Mouse (Mus musculus): ENCODE measurements around the gene BC048507. TPM values are rescaled to one million over a fixed set of nuclear protein-coding genes. Genes with fewer than 3 reads are reported as not detected.
"Not testable (repeated sequence)": the region's sequence is repeated elsewhere in the genome, so short reads cannot be mapped to it uniquely, and the experiment has no call there.

BC048507 gene
- polyA plus RNA-seq, 1 experiment = not detected

GRCm38 (mm10) chr13:67864764-67865350 is 1.7 kb downstream of the BC048507 start:
- H3K4me1 ChIP-seq (replicated peaks; ENCODE audit: control insufficient read depth, insufficient read depth, low read length) = no peaks in the 10 kb centered on the region
- H3K4me3 ChIP-seq (ENCODE audit: control insufficient read depth, insufficient read depth, low read length) = no peak overlapping the region
- H3K36me3 ChIP-seq (ENCODE audit: control insufficient read depth, insufficient read depth, low read length) = no peaks in the 10 kb centered on the region
- H3K27ac ChIP-seq (ENCODE audit: control insufficient read depth, insufficient read depth, low read length) = no peak overlapping the region
- WGBS = 75% methylated on average over 5 of the region's 5 CpGs
- no peak for DNase-seq
- no peak for TF ChIP-seq POLR2A (IDR thresholded peaks at IDR 0.05; ENCODE audit: control insufficient read depth, extremely low read depth, insufficient read depth, low read length, poor library complexity)
- TF ChIP-seq CTCF (IDR thresholded peaks at IDR 0.05; ENCODE audit: borderline replicate concordance, control insufficient read depth, extremely low read depth, insufficient read depth, low read length, poor library complexity) = no peak
- no peaks in the 10 kb centered on the region for H3K27me3 ChIP-seq (ENCODE audit: control insufficient read depth, insufficient read depth, low read length)

- Histone ChIP-seq H3K27ac (ENCODE audit: control insufficient read depth, insufficient read depth, low read length) (no peak overlapping the region), H3K36me3 (ENCODE audit: control insufficient read depth, insufficient read depth, low read length) (no peaks in the 10 kb centered on the region), H3K4me1 (replicated peaks; ENCODE audit: control insufficient read depth, insufficient read depth, low read length) (no peaks in the 10 kb centered on the region), H3K4me3 (ENCODE audit: control insufficient read depth, insufficient read depth, low read length) (no peak overlapping the region), H3K27me3 (ENCODE audit: control insufficient read depth, insufficient read depth, low read length) (no peaks in the 10 kb centered on the region)
- 38% methylated on average over 3 of the region's 3 CpGs for WGBS
- TF ChIP-seq CTCF (IDR thresholded peaks at IDR 0.05; ENCODE audit: borderline replicate concordance, control insufficient read depth, extremely low read depth, insufficient read depth, low read length, poor library complexity) = no peak
- no peak for TF ChIP-seq POLR2A (IDR thresholded peaks at IDR 0.05; ENCODE audit: control insufficient read depth, extremely low read depth, insufficient read depth, low read length, poor library complexity)
- no peak for DNase-seq
Measured at GRCm38 (mm10) chr13:67867899-67868298, 4.8 kb downstream of the BC048507 start.

GRCm38 (mm10) chr13:67876049-67876698 is 13.0 kb downstream of the BC048507 start:
- DNase-seq; H3K27ac ChIP-seq (ENCODE audit: control insufficient read depth, insufficient read depth, low read length); H3K4me1 ChIP-seq (replicated peaks; ENCODE audit: control insufficient read depth, insufficient read depth, low read length); H3K36me3 ChIP-seq (ENCODE audit: control insufficient read depth, insufficient read depth, low read length); H3K4me3 ChIP-seq (ENCODE audit: control insufficient read depth, insufficient read depth, low read length); H3K27me3 ChIP-seq (ENCODE audit: control insufficient read depth, insufficient read depth, low read length): not testable (repeated sequence)
- WGBS = 36% methylated on average over 8 of the region's 12 CpGs

- 73% methylated on average over 7 of the region's 7 CpGs for WGBS
- H3K27me3 ChIP-seq (ENCODE audit: control insufficient read depth, insufficient read depth, low read length) = no peaks in the 10 kb centered on the region
- no peak for TF ChIP-seq POLR2A (IDR thresholded peaks at IDR 0.05; ENCODE audit: control insufficient read depth, extremely low read depth, insufficient read depth, low read length, poor library complexity)
- TF ChIP-seq CTCF (IDR thresholded peaks at IDR 0.05; ENCODE audit: borderline replicate concordance, control insufficient read depth, extremely low read depth, insufficient read depth, low read length, poor library complexity) = no peak
- H3K4me3 ChIP-seq (ENCODE audit: control insufficient read depth, insufficient read depth, low read length) = no peak overlapping the region
- no peak overlapping the region for H3K27ac ChIP-seq (ENCODE audit: control insufficient read depth, insufficient read depth, low read length)
- no peak for DNase-seq
- H3K4me1 ChIP-seq (replicated peaks; ENCODE audit: control insufficient read depth, insufficient read depth, low read length) = no peaks in the 10 kb centered on the region
- no peaks in the 10 kb centered on the region for H3K36me3 ChIP-seq (ENCODE audit: control insufficient read depth, insufficient read depth, low read length)
Measured at GRCm38 (mm10) chr13:67876699-67877254, 13.7 kb downstream of the BC048507 start.

GRCm38 (mm10) chr13:67883966-67884365 is 20.8 kb downstream of the BC048507 start:
- Histone ChIP-seq H3K4me1 (replicated peaks; ENCODE audit: control insufficient read depth, insufficient read depth, low read length) (no peaks in the 10 kb centered on the region), H3K27ac (ENCODE audit: control insufficient read depth, insufficient read depth, low read length) (no peak overlapping the region), H3K27me3 (ENCODE audit: control insufficient read depth, insufficient read depth, low read length) (no peaks in the 10 kb centered on the region), H3K36me3 (ENCODE audit: control insufficient read depth, insufficient read depth, low read length) (no peaks in the 10 kb centered on the region), H3K4me3 (ENCODE audit: control insufficient read depth, insufficient read depth, low read length) (no peak overlapping the region)
- WGBS = 91% methylated on average over 8 of the region's 8 CpGs
- TF ChIP-seq POLR2A (IDR thresholded peaks at IDR 0.05; ENCODE audit: control insufficient read depth, extremely low read depth, insufficient read depth, low read length, poor library complexity) (no peak), CTCF (IDR thresholded peaks at IDR 0.05; ENCODE audit: borderline replicate concordance, control insufficient read depth, extremely low read depth, insufficient read depth, low read length, poor library complexity) (no peak)
- DNase-seq = no peak

- Histone ChIP-seq H3K27ac (ENCODE audit: control insufficient read depth, insufficient read depth, low read length) (no peak overlapping the region), H3K27me3 (ENCODE audit: control insufficient read depth, insufficient read depth, low read length) (no peaks in the 10 kb centered on the region), H3K4me3 (ENCODE audit: control insufficient read depth, insufficient read depth, low read length) (no peak overlapping the region), H3K36me3 (ENCODE audit: control insufficient read depth, insufficient read depth, low read length) (no peaks in the 10 kb centered on the region), H3K4me1 (replicated peaks; ENCODE audit: control insufficient read depth, insufficient read depth, low read length) (no peaks in the 10 kb centered on the region)
- TF ChIP-seq POLR2A (IDR thresholded peaks at IDR 0.05; ENCODE audit: control insufficient read depth, extremely low read depth, insufficient read depth, low read length, poor library complexity) (no peak), CTCF (IDR thresholded peaks at IDR 0.05; ENCODE audit: borderline replicate concordance, control insufficient read depth, extremely low read depth, insufficient read depth, low read length, poor library complexity) (no peak)
- 44% methylated on average over 5 of the region's 5 CpGs for WGBS
- DNase-seq = no peak
Measured at GRCm38 (mm10) chr13:67909759-67910158, 46.6 kb downstream of the BC048507 start.

Other genes starting within 250 kb of the BC048507 start
- gene Gm49345, start 225.6 kb upstream of the BC048507 start, polyA plus RNA-seq (2012; rRNA removed) = 1.0 TPM in 1 of 2 replicates, not detected in the other
- gene Zfp729a, start 225.5 kb upstream of the BC048507 start, polyA plus RNA-seq (2012; rRNA removed) = 1.8 and 2.0 TPM in 2 replicates
- gene Zfp738, start 176.3 kb upstream of the BC048507 start, polyA plus RNA-seq (2012; rRNA removed) = 9.9 and 10.4 TPM in 2 replicates
- 1.4 TPM in 2 replicates for gene Zfp65, start 134.2 kb upstream of the BC048507 start, polyA plus RNA-seq (2012; rRNA removed)
- gene Zfp85, start 108.1 kb upstream of the BC048507 start, polyA plus RNA-seq (2012; rRNA removed) = 0.83 and 0.96 TPM in 2 replicates
- 0.96 and 1.7 TPM in 2 replicates for gene Zfp493, start 83.6 kb upstream of the BC048507 start, polyA plus RNA-seq (2012; rRNA removed)
- gene Zfp273, start 49.6 kb upstream of the BC048507 start, polyA plus RNA-seq (2012; rRNA removed) = 0.90 and 1.2 TPM in 2 replicates
- gene Gm10037, start 32.2 kb upstream of the BC048507 start, polyA plus RNA-seq (2012; rRNA removed) = 0.34 TPM in 1 of 2 replicates, not detected in the other

Data from thymus, adult 2 months (tissue).